Mouse (Mus musculus) liver, embryonic 13.5 days (tissue): ENCODE results near the gene Arhgef3. TPM values are rescaled to one million over a fixed set of nuclear protein-coding genes. Genes with fewer than 3 reads are reported as not detected.

Experiments
- ATAC-seq: fragments of 200-750 bp; cut with Nextera tagmentation; 2 replicates; pipeline ENCODE4 v1.8.0; 2017; ENCODE audit warnings: low read depth, mild to moderate bottlenecking, moderate number of reproducible peaks, moderate library complexity
- DNase-seq: peaks from one replicate; pipeline ENCODE4 v3.0.0; 2022
- H3K27ac ChIP-seq: fragments of 300-500 bp; sonication (generic); 2 replicates; pipeline ENCODE4 v1.5.1; 2015; ENCODE audit warnings: moderate library complexity, mild to moderate bottlenecking, inconsistent platforms
- H3K27me3 ChIP-seq: fragments of 300-500 bp; sonication (generic); 2 replicates; pipeline ENCODE4 v1.6.1; 2015; ENCODE audit warnings: mild to moderate bottlenecking, inconsistent platforms
- H3K36me3 ChIP-seq: fragments of 300-500 bp; sonication (generic); 2 replicates; pipeline ENCODE4 v1.6.1; 2015; ENCODE audit warnings: mild to moderate bottlenecking, inconsistent platforms
- H3K4me1 ChIP-seq: fragments of 300-500 bp; sonication (generic); replicated peaks from 2 replicates; pipeline ENCODE4 v1.6.1; 2015; ENCODE audit warnings: inconsistent platforms
- H3K4me2 ChIP-seq: fragments of 300-500 bp; sonication (generic); 2 replicates; pipeline ENCODE4 v1.6.1; 2015; ENCODE audit warnings: inconsistent platforms, mild to moderate bottlenecking, moderate library complexity
- H3K4me3 ChIP-seq: fragments of 300-500 bp; sonication (generic); replicated peaks from 2 replicates; pipeline ENCODE4 v1.5.1; 2015; ENCODE audit warnings: mild to moderate bottlenecking, inconsistent platforms
- H3K9ac ChIP-seq: fragments of 300-500 bp; sonication (generic); 2 replicates; pipeline ENCODE4 v1.6.1; 2015; ENCODE audit warnings: mild to moderate bottlenecking, inconsistent platforms
- H3K9me3 ChIP-seq: fragments of 300-500 bp; sonication (generic); replicated peaks from 2 replicates; pipeline ENCODE4 v1.6.1; 2016; ENCODE audit warnings: inconsistent platforms
- WGBS: fragments of 180-500 bp; shearing (Covaris S2); methylation state at CpG from one replicate; pipeline ENCODE4 v1.1.7; 2015; ENCODE audit not compliant: insufficient replicate concordance; 5-methylcytosine and 5-hydroxymethylcytosine counted together
- polyA plus RNA-seq: library from polyadenylated mRNA; unstranded; fragments of >200 nt; fragmentation: Nextera tagmentation; extraction: Ambion mirVana; gene quantifications from 2 replicates; pipeline ENCODE4 v1.2.1, GENCODE M21; 2015

Arhgef3 gene
- polyA plus RNA-seq, 1 experiment from 2014 or later: 3.7 TPM

GRCm38 (mm10) chr14:27115991-27116390, 1.3 kb downstream of the Arhgef3 start:
- WGBS: 58% methylated on average over 6 of the region's 6 CpGs
- no peak for ATAC-seq
- H3K4me2 ChIP-seq: no peak overlapping the region

GRCm38 (mm10) chr14:27116577-27117165, 2.0 kb downstream of the Arhgef3 start:
- ATAC-seq: no peak
- Histone ChIP-seq H3K36me3 (no peaks in the 10 kb centered on the region), H3K9me3 (no peaks in the 10 kb centered on the region), H3K27me3 (peaks cover 36% of the 10 kb centered on the region), H3K9ac (no peak overlapping the region), H3K4me3 (no peak overlapping the region), H3K4me1 (peaks cover 4% of the 10 kb centered on the region; the same call in 1 of the 2 replicates), H3K4me2 (no peak overlapping the region), H3K27ac (no peak overlapping the region)
- 42% methylated on average over 4 of the region's 4 CpGs for WGBS
- DNase-seq: no peak

More at GRCm38 (mm10) chr14:27115991-27116390, 1.3 kb downstream of the Arhgef3 start:
- Histone ChIP-seq H3K4me1 (peaks cover 4% of the 10 kb centered on the region; the same call in 1 of the 2 replicates), H3K27me3 (peaks cover 36% of the 10 kb centered on the region), H3K9ac (no peak overlapping the region), H3K9me3 (no peaks in the 10 kb centered on the region), H3K27ac (no peak overlapping the region), H3K36me3 (no peaks in the 10 kb centered on the region), H3K4me3 (no peak overlapping the region)
- DNase-seq: no peak

GRCm38 (mm10) chr14:27118546-27118945, 3.8 kb downstream of the Arhgef3 start:
- no peak for DNase-seq
- no peaks in the 10 kb centered on the region for H3K9me3 ChIP-seq
- no peaks in the 10 kb centered on the region for H3K36me3 ChIP-seq
- peaks cover 31% of the 10 kb centered on the region for H3K27me3 ChIP-seq
- H3K27ac ChIP-seq: no peak overlapping the region
- WGBS: 66% methylated on average over 5 of the region's 5 CpGs
- H3K4me2 ChIP-seq: no peak overlapping the region
- ATAC-seq: no peak
- H3K4me3 ChIP-seq: no peak overlapping the region
- H3K4me1 ChIP-seq: peaks cover 4% of the 10 kb centered on the region; the same call in 1 of the 2 replicates
- H3K9ac ChIP-seq: no peak overlapping the region

GRCm38 (mm10) chr14:27122646-27123045, 7.9 kb downstream of the Arhgef3 start:
- no peaks in the 10 kb centered on the region for H3K36me3 ChIP-seq
- 57% methylated on average over 3 of the region's 3 CpGs for WGBS
- no peak overlapping the region for H3K27ac ChIP-seq
- DNase-seq (no peak), ATAC-seq (no peak)
- H3K4me1 ChIP-seq: no peaks in the 10 kb centered on the region
- H3K4me2 ChIP-seq: no peak overlapping the region
- no peak overlapping the region for H3K4me3 ChIP-seq
- H3K27me3 ChIP-seq: no peaks in the 10 kb centered on the region
- H3K9me3 ChIP-seq: no peaks in the 10 kb centered on the region
- no peak overlapping the region for H3K9ac ChIP-seq

GRCm38 (mm10) chr14:27123543-27123942, 8.8 kb downstream of the Arhgef3 start:
- Histone ChIP-seq H3K9ac (no peak overlapping the region), H3K4me1 (no peaks in the 10 kb centered on the region), H3K27me3 (no peaks in the 10 kb centered on the region), H3K27ac (no peak overlapping the region), H3K9me3 (no peaks in the 10 kb centered on the region), H3K4me3 (no peak overlapping the region), H3K36me3 (no peaks in the 10 kb centered on the region), H3K4me2 (no peak overlapping the region)
- no peak for DNase-seq
- 34% methylated on average over 8 of the region's 8 CpGs for WGBS
- no peak for ATAC-seq

- Histone ChIP-seq H3K27ac (no peak overlapping the region), H3K4me3 (no peak overlapping the region), H3K9me3 (no peaks in the 10 kb centered on the region), H3K4me1 (no peaks in the 10 kb centered on the region), H3K4me2 (no peak overlapping the region), H3K36me3 (no peaks in the 10 kb centered on the region), H3K27me3 (no peaks in the 10 kb centered on the region), H3K9ac (no peak overlapping the region)
- no peak for DNase-seq
- WGBS: 69% methylated on average over 3 of the region's 3 CpGs
- ATAC-seq: no peak
Measured at GRCm38 (mm10) chr14:27130031-27130430, 15.3 kb downstream of the Arhgef3 start.

- 36% methylated on average over 1 of the region's 1 CpGs for WGBS
- Histone ChIP-seq H3K4me3 (no peak overlapping the region), H3K4me1 (no peaks in the 10 kb centered on the region), H3K4me2 (no peak overlapping the region), H3K27ac (no peak overlapping the region), H3K36me3 (no peaks in the 10 kb centered on the region), H3K9me3 (no peaks in the 10 kb centered on the region), H3K27me3 (no peaks in the 10 kb centered on the region), H3K9ac (no peak overlapping the region)
- ATAC-seq: no peak
- no peak for DNase-seq
Measured at GRCm38 (mm10) chr14:27130676-27131075, 16.0 kb downstream of the Arhgef3 start.

GRCm38 (mm10) chr14:27131521-27131920, 16.8 kb downstream of the Arhgef3 start:
- H3K27me3 ChIP-seq: no peaks in the 10 kb centered on the region
- DNase-seq (no peak), ATAC-seq (no peak)
- no peaks in the 10 kb centered on the region for H3K36me3 ChIP-seq
- no peak overlapping the region for H3K9ac ChIP-seq
- no peak overlapping the region for H3K4me3 ChIP-seq
- no peak overlapping the region for H3K4me2 ChIP-seq
- 20% methylated on average over 1 of the region's 1 CpGs for WGBS
- no peaks in the 10 kb centered on the region for H3K4me1 ChIP-seq
- no peak overlapping the region for H3K27ac ChIP-seq
- H3K9me3 ChIP-seq: no peaks in the 10 kb centered on the region

GRCm38 (mm10) chr14:27138891-27139290, 24.2 kb downstream of the Arhgef3 start:
- Histone ChIP-seq H3K9me3 (no peaks in the 10 kb centered on the region), H3K27me3 (no peaks in the 10 kb centered on the region), H3K27ac (no peak overlapping the region), H3K36me3 (no peaks in the 10 kb centered on the region), H3K4me2 (no peak overlapping the region), H3K4me1 (no peaks in the 10 kb centered on the region), H3K9ac (no peak overlapping the region), H3K4me3 (no peak overlapping the region)
- 76% methylated on average over 9 of the region's 9 CpGs for WGBS
- DNase-seq: no peak
- no peak for ATAC-seq

GRCm38 (mm10) chr14:27139968-27140367, 25.3 kb downstream of the Arhgef3 start:
- no peaks in the 10 kb centered on the region for H3K27me3 ChIP-seq
- 51% methylated on average over 3 of the region's 3 CpGs for WGBS
- no peak overlapping the region for H3K4me2 ChIP-seq
- no peaks in the 10 kb centered on the region for H3K4me1 ChIP-seq
- H3K4me3 ChIP-seq: no peak overlapping the region
- no peaks in the 10 kb centered on the region for H3K36me3 ChIP-seq
- ATAC-seq (no peak), DNase-seq (no peak)
- no peak overlapping the region for H3K9ac ChIP-seq
- no peak overlapping the region for H3K27ac ChIP-seq
- no peaks in the 10 kb centered on the region for H3K9me3 ChIP-seq

- Histone ChIP-seq H3K9me3 (no peaks in the 10 kb centered on the region), H3K4me1 (no peaks in the 10 kb centered on the region), H3K4me3 (no peak overlapping the region), H3K4me2 (no peak overlapping the region), H3K27ac (no peak overlapping the region), H3K27me3 (no peaks in the 10 kb centered on the region), H3K9ac (no peak overlapping the region), H3K36me3 (no peaks in the 10 kb centered on the region)
- no peak for DNase-seq
- ATAC-seq: no peak
- WGBS: 29% methylated on average over 3 of the region's 3 CpGs
Measured at GRCm38 (mm10) chr14:27141486-27141885, 26.8 kb downstream of the Arhgef3 start.

GRCm38 (mm10) chr14:27142680-27143079, 28.0 kb downstream of the Arhgef3 start:
- Histone ChIP-seq H3K27me3 (no peaks in the 10 kb centered on the region), H3K4me2 (no peak overlapping the region), H3K36me3 (no peaks in the 10 kb centered on the region), H3K4me1 (no peaks in the 10 kb centered on the region), H3K9ac (no peak overlapping the region), H3K9me3 (no peaks in the 10 kb centered on the region), H3K4me3 (no peak overlapping the region), H3K27ac (no peak overlapping the region)
- 62% methylated on average over 5 of the region's 5 CpGs for WGBS
- DNase-seq: no peak
- ATAC-seq: no peak
